Mouse (Mus musculus): ENCODE results near the gene Pcbp3. TPM values are rescaled to one million over a fixed set of nuclear protein-coding genes. Genes with fewer than 3 reads are reported as not detected.
"Not testable (repeated sequence)": the region's sequence is repeated elsewhere in the genome, so short reads cannot be mapped to it uniquely, and the experiment has no call there.

The Pcbp3 gene
- total RNA-seq, 1 experiment from 2014 or later: 31.6 TPM

DNA sequence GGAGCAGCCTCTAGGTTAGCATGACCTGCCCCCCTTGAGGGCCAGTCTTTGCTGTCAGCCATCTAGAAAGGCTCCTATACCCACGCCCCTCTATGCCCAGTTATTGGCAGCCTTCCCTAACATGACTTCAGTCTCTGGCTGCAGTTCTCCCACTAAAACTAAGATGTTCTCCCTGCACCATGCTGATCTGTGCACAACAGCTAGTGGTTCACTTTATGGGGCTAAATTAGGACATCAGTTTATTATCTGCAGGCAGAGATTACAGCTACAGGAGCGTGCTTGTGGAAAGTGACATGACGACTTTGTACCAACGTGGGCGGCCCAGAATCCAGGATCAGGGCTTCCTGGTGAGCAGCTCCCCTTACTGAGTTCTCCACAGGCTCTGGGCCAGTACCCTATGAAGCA, 160.4 kb downstream of the Pcbp3 start:
- DNase-seq: no peak

DNA sequence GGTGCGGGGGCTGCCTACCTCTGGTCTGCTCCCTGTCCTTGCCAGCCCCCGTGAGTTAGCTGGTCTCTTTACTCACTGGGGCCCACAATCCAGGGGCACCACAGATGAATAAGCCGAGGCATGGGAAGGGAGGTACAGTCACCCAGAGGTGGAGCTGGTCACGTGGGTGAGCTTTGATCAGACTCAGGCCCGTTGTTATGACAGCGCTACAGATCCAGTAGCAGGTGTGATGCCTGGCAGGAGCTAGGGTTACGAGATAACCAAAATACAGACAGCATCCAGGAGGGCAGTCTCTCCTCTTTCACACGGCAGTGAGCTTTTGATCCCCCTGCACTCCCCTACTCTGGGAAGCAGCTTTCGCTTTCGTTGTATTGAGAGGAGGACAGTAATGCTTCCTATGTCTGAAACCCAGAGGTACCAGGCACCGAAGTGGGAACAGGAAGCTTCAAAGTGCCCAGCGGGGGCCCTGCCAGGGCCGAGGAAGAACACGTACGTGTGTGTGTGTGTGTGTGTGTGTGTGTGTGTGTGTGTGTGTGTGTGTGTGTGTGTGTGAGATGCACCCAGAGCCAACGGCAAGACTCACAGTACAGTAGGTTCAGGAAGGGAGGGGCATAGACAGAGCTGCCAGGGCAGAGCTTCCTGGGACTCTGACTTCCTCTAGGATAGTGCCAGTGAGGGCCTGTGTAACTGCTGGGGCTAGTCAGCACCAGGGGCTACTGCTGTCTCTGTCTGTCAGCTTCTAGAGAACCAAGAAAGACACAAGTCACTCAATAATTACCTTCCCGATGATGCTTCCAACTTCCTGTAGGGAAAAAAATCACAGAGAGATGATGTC, 162.7 kb downstream of the Pcbp3 start:
- DNase-seq: no peak

DNA sequence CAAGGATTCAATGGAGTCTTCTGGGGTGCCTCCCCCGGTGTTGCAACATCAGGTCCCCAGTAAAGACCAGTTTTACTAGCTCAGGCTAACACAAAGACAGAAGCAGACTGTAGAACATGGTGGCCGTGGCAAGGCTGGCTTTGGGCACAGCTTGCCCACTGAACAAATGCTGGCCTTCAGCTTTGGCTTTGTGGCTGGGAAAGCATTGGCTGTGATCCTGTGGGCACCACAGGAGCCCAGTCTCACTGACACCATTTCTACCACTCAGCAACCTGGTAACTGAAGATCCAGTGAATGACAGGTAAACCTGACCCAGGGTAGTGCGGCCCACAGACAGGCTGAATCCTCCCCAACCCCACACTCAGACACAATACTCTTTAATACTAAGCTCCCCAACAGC, 167.6 kb downstream of the Pcbp3 start:
- no peak for DNase-seq

DNA sequence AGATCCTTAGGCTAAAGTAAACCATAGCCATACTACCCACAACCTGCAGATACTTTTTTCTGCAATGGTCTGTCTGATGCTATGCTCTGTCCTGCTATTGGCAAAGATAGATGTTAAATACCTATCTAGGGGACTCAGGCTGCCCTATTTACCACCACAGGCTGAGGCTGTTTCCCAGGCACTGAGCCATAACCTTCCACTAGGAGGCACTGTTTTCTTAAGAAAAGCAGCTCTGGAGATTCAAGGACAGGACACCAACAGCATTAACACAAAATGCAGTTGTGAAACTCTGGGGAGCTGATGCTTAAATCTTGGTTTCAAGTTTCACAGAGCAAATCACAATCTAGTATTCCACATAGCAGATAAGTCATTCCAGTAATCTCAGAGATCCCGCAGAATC, 170.2 kb downstream of the Pcbp3 start:
- DNase-seq: no peak

DNA sequence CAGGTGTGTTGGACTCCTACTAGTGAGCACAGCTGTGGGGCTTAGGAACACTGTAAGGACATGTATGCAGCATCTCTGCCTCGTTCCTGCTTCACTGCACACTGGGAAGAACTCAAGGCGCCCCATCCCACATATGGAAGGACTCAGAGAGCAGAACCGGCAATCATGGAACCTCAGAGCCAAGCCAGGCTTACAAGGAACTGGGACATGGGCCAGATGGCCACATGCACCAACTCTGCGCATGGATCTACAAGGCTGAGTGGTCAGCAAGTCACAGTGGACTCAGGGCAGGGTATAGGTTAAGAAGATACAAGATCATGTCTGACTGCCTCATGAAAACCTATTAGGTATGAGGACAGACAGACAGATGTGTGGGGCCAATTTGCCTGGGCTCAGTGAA, 171.8 kb downstream of the Pcbp3 start:
- no peak for DNase-seq

DNA sequence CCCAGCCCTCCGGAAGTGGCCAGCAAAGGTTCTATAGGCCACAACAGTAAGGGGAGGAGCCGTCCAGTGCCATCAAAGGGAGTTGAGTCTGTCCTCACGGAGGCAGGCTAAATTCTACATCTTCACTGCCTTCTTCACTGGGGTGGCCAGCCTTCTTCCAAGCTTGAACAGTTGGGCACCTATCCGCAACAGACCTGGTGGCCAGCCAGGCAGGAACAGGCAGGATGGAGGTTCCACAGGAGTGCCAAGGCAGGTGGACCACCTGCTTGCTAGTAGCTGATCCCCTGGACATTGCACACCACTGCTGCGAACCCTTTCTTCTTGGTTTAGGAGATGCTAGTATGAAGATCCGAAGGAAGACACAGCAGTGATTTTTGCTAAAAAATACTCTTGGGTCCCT, 176.4 kb downstream of the Pcbp3 start:
- no peak for DNase-seq

DNA sequence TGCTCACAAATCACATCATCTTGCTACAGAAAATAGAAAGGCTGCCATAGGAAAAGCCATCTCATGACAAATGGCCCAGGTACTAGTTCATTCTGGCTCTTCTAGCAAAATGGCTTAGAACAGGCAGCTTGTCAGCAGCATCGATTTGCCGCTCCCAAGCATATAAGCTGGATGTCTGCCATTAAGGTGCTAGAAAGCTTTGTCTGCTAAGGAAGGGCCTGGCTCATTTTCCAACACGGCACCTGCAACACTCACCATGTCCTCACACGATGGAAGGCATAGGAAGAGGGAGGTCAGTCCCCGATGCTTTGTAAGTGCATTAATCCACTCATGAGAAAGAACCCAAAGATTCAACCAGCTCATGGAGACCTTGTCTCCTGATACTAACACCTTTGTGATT, 182.5 kb downstream of the Pcbp3 start:
- no peak for DNase-seq

DNA sequence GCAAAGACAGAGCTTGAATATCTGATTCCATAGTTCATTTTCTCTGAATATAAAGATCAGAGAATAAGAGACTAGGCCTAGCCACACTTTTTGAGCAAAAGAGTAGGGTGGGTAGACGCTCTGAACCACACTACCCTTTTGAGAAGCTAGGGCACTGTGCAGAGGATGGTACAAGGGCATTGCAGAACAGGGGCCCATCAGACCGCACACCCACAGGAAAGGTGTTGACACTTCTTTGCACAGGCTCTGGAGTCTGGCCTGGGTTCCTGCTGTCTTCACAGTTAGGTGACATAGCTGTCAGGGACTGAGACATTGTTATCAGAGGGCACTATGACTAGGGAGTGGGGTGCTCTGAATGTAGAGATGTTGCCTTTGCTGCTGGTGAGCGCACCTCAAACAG, 190.1 kb downstream of the Pcbp3 start:
- DNase-seq: no peak

DNA sequence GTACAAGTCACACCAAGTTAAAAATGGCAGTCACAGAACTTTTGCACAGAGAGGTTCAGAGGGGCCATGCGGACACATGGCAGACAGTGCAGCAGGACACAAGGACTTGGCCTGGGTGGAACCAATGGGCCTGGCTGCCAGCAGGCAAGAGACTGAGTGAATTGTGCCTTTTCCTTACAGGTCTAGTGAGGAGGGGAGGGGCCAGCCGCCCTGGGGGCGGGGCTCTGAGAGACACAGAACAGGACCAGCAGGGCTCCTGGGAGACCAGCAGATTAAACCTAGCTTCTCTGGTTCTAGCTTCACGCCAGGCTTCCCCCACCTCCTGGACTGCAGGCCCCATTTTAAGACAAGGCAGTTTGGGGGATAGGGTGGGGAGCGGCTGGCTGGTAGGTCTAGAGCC, 190.6 kb downstream of the Pcbp3 start:
- no peak for DNase-seq

DNA sequence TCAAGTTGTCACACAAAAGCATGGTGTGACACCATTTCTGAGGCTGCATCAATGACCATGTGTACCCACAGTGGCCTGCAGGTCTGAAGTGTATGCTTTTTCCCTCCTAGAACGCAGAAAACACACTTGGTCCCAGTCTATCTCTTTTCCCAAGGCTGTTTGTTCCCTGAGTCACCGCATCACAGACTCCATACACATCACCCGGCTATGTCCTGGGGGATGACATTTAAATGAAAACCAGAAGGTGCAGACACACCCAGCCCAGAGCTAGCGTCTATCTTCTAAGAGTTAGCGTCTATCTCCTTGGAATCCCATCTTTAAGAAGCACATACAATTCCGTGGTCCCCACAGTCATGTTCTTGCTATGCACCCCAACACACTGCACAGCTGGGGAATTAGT, 192.1 kb downstream of the Pcbp3 start:
- DNase-seq: no peak

DNA sequence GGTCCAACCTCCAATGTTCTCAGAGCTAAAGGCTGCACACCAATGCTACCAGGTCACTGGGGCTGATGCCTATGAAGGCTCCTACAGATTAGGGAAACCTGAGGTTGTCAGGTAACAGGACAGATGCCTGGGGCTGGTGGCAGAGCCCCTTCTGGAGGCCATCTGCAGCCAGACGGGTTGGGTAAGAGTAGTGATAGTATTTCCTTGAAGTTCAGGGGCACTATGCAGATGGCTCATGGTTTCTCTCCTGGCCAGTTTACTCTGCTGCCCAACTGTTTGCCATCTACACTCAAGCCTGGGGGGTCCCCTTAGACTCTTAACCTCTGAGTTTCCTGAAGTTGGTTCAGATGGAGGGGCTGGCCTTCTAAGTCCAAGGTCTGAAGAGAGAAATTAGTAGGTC, 195.5 kb downstream of the Pcbp3 start:
- no peak for DNase-seq

DNA sequence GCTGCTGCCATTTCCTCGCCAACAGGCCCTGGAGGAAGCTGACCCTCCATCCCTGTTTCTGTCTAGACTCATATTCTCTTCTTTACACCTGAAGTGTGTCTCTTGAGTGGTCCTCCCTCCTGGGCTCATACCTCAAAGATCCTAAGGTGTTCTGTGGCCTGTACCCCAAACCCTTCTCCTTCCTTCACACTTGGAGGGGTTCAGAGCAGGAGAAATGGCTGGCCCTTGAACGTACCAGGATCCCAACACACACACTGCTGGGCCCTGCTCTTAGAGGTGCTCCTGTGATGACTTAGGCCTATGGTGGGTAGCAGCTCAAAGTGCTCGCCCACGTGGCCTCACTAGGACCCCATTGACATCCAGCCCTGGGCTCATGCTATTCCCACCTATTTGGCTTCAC, 196.8 kb downstream of the Pcbp3 start:
- no peak for DNase-seq

DNA sequence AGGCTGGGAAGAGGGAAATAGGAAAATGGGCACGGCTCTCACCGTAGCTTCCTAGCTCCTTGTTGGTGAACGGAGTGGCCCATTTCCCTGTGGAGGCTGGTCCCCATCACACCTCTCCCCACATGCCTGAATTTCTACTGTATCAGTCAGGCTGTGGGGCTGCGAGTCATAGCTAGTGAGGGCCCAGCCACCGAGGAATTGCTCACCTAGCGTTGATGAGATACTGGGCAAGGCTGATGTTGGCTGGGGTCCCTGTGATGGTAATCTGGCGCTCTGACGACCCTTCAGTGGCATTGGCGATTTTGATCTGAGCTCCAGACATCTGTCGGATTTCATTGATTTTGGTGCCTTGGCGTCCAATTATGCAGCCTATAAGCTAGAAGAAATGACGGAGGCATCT, 198.7 kb downstream of the Pcbp3 start:
- DNase-seq: no peak

DNA sequence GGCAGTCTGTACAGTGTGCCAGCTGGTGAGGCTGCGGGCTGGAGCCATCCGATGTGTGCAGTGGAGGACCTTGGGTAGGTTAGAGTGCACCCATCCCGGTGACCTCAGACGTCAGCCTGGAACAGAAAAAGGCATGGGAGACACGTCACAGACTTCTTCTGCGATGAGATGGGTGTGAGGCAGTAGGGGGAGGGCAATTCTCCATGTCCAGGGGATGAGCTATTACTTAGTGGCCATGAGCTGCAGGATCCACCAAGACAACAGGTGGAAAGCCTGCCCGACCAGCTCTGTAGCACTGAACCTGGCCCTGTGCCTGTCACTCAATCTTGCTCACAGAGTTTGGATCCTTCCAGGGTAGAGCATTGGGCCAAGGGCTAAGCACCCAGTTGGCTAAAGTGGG, 199.3 kb downstream of the Pcbp3 start:
- no peak for DNase-seq

DNA sequence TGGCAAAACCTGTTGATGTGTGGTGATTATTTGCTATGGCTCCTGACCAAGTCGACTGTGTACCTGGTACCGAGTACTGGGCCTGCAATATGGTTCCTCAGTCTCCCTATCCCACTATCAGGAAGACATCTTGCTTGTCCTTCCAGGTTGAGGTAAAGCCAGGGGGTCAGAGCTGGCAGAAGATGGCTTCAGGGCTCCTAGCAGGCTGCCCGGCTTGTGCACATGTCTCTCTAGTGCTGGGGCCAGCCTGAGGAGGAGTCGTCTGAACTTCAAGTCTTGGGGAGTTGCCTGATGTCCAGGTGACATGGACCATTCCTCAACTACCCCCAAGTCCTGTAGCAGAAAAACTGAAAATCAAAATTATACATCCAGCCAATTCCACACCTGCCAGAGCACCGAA, 201.8 kb downstream of the Pcbp3 start:
- DNase-seq: no peak

DNA sequence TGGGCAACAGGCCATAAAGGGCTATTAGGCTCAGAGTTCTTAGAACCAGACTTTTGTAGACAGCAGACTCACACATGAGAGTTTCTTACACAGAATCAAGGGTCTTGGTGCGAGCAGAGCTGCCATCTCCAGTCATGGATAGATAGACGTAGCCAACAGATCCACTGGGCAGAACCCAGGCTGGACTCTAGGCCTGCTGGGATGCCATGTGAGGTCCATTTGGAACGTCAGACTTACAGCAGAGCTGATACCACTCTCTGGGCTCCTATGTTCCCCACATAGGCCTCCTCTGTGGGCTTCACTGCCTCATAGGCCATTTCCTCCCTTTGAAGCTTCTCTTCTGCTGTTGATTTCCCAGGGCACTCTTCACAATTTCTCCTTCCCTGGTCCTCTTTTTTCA, 208.0 kb downstream of the Pcbp3 start:
- no peak for DNase-seq

DNA sequence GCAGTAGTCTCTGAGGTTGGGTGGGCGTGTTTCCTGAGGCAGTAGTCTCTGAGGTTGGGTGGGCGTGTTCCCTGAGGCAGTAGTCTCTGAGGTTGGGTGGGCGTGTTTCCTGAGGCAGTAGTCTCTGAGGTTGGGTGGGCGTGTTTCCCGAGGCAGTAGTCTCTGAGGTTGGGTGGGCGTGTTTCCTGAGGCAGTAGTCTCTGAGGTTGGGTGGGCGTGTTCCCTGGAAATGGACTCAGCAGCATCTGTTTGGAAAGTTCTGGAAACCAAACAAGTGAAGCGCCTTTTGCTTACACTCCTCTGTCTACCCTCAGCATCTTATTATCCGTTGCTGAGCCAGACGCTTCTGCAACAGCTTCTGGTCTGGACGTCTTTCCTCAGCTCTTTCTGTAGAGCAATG, 217.4 kb downstream of the Pcbp3 start:
- not testable (repeated sequence) for DNase-seq

DNA sequence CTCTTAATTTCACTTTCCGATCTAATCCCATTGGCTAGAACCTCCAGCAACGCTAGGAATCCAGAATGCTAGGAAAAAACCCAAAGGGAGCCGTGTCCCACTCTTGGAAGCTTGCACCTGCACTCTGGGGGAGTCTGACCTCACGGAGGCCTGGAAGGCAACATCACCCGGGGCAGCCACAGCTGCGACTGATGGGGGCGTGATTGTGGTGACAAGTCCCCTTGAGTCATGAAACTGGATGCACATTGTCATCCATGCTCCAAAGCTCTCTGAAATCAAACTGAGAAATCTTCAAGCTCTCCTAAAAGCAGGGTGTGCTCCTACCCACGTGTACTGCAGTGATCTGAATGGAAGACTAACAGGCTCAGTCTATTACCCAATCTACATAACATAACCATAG, 224.9 kb downstream of the Pcbp3 start:
- no peak for DNase-seq

DNA sequence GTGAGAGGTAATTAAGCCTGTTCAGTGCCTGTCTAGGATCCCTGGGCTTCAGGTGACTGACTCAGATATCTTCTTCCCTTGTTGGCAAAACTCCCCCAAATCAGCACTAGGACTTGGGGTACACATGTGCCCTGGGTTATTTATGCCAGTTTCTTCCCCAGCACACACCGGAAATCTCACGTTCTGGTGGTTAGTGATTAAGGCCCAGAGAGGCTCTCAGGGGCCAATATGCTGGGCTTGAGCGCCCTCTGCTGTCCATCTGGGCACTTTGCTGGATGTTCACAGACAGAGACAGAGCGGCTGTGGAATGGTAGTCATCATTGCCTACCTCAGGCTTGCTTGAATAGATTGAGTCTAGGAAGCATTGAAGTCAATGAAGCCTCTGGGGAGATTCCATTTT, 226.7 kb downstream of the Pcbp3 start:
- peak; percentile 85 for DNase-seq

DNA sequence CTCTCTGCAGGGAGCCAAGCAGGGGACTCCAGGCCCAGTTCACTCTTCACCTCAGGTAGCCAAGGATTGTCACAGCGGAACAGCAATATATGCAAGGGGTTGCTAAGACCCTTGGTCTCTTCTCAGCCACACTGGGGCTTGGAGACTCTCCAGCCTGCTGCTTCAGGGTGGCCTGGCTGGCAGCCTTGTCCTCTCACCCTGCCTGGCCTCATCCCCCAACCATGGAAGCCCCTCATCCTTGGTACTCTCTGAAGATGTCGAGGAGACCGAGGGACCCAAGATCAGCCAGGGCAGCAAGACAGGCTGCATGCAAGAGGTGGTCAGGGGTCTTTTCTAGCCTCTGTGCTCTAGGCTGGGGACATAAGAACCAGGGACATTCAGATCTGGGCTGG, 228.0 kb downstream of the Pcbp3 start:
- DNase-seq: no peak

DNA sequence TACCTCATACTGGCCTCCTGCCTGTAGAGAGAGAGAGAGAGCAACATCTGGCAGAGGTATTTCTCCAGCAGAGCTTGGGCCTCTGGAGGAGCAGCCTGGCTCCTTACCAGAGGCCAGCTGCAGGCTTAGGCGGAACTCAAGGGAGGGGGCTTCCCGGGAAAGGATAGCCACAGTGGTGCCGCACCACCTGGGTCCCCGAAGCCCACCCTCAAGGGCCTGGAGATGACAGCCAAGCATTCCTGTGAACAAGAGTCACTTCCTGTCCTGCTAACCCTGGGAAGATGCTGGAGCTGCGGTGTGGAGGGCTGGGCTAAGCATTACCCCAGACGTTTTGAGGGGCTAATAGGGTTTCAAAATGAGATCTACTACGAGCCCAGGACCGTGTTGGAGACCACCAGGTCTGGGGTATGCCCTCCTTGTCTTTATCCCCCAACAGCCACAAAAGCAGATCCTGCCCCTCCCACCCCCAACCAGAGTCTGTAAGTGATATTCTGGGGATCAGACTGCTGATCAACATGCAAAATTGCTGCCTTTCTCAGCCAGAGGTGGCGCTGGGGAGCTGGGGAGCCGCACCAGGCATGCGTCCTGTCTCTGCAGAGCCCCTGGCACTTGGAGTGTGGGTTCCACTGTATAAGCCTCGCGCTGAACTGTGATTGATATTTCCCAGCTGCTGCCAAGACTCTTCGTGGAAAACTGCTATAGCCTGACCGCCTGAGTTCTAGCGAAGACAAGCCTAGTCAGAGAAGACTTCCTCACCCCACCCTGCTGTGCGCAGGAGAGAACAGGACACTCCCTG, 228.6 kb downstream of the Pcbp3 start:
- DNase-seq: peak; percentile 73

DNA sequence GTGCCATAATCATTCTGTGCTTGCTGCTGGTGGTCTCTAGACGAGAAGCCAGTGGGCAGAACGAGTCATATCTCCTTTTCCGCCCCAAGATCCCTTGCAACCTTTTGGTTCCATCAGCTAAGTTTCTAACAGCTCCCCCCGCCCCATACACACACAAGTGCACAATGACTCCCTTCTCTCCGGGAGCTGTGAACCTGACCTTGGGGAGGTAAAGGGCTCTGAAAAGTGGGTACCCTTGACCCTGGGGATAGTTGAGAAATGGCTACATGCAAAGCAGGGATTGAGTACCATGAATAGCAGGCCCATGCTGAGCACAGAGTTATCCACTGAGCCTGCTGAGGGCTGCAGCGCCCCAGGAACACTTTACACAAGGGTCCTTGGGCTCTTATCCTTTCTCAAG, 229.3 kb downstream of the Pcbp3 start:
- no peak for DNase-seq

DNA sequence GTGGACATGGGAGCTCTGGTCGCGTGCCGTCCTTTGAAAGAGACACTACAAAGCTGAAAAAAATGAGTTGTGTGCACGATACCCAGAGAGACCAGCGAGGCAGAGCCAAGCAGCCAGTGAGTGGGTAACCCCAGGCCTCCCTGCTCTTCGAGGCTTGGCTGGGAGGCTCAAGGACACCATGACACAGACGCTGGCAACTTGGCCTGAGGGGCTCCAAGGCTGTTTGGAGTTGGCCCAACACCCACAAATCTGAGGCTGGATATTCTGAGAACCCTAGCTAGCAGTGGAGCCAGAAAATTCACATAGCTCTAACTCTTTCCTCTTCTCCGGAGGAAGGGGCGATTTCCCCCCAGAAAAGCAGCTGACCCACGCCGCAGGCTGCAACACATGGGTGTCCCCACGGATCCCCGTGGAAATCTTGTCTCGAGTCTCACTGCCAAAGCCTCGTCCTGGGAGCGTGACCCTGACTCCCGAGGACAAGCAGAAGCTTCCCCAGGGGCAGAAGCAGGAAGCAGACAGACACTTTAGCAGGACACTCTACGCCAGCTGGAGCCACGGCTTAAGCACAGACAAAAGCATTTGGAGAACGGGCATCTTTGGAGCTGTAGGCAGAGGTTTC, 230.0 kb downstream of the Pcbp3 start:
- DNase-seq: peak; percentile 78
